Mouse (Mus musculus): ENCODE measurements around the gene Dusp10. TPM values are rescaled to one million over a fixed set of nuclear protein-coding genes. Genes with fewer than 3 reads are reported as not detected.

The Dusp10 gene
- polyA plus RNA-seq, 1 experiment = 14.6 TPM

- no peaks in the 10 kb centered on the region for H3K36me3 ChIP-seq (ENCODE audit: control insufficient read depth, insufficient read depth)
- TF ChIP-seq CEBPB (IDR thresholded peaks at IDR 0.05; ENCODE audit: insufficient read depth, poor library complexity, severe bottlenecking) = no peak
- TF ChIP-seq TCF3 (IDR thresholded peaks at IDR 0.05; ENCODE audit: insufficient read length, low read depth) = no peak
- TF ChIP-seq POLR2AphosphoS2 (IDR thresholded peaks at IDR 0.05; ENCODE audit: insufficient read length, low read depth) = no peak
- TF ChIP-seq MYOG (IDR thresholded peaks at IDR 0.05; ENCODE audit: control insufficient read depth in 1 of 3, insufficient read depth in 1 of 3, insufficient read length in 2 of 3, low read depth in 2 of 3) = no peak
- TF ChIP-seq USF1 (IDR thresholded peaks at IDR 0.05; ENCODE audit: low read depth) = no peak
- TF ChIP-seq REST (IDR thresholded peaks at IDR 0.05; ENCODE audit: insufficient read depth, insufficient read length) = no peak
- no peak overlapping the region for H3ac ChIP-seq (ENCODE audit: control insufficient read depth, insufficient read length)
Measured at GRCm38 (mm10) chr1:184100414-184100813, 87.3 kb downstream of the Dusp10 start.

GRCm38 (mm10) chr1:184100927-184101749, 88.0 kb downstream of the Dusp10 start:
- no peak overlapping the region for H3K4me3 ChIP-seq
- TF ChIP-seq E2F4 (IDR thresholded peaks at IDR 0.05; ENCODE audit: insufficient read depth) (no peak), CEBPB (IDR thresholded peaks at IDR 0.05; ENCODE audit: insufficient read depth, poor library complexity, severe bottlenecking) (no peak), REST (IDR thresholded peaks at IDR 0.05; ENCODE audit: insufficient read depth, insufficient read length) (no peak), MAX (IDR thresholded peaks at IDR 0.05; ENCODE audit: low read depth) (no peak), TCF12 (IDR thresholded peaks at IDR 0.05; ENCODE audit: insufficient read depth, poor library complexity, severe bottlenecking) (no peak), MYOG (IDR thresholded peaks at IDR 0.05; ENCODE audit: control insufficient read depth in 1 of 3, insufficient read depth in 1 of 3, insufficient read length in 2 of 3, low read depth in 2 of 3) (no peak), USF1 (IDR thresholded peaks at IDR 0.05; ENCODE audit: low read depth) (no peak), POLR2AphosphoS2 (IDR thresholded peaks at IDR 0.05; ENCODE audit: insufficient read length, low read depth) (no peak), MYOD1 (IDR thresholded peaks at IDR 0.05; ENCODE audit: control insufficient read depth in 1 of 3, insufficient read length in 2 of 3, low read depth in 2 of 3) (no peak)
- H3K79me2 ChIP-seq (ENCODE audit: control insufficient read depth, insufficient read depth) = no peaks in the 10 kb centered on the region
- no peak overlapping the region for H3K4me2 ChIP-seq (ENCODE audit: low read depth)
- H3K36me3 ChIP-seq (ENCODE audit: control insufficient read depth, insufficient read depth) = no peaks in the 10 kb centered on the region
- H3K27me3 ChIP-seq (ENCODE audit: control insufficient read depth, insufficient read depth, insufficient read length) = no peaks in the 10 kb centered on the region
- H3ac ChIP-seq (ENCODE audit: control insufficient read depth, insufficient read length) = no peak overlapping the region

More at GRCm38 (mm10) chr1:184100414-184100813, 87.3 kb downstream of the Dusp10 start:
- Histone ChIP-seq H3K79me2 (ENCODE audit: control insufficient read depth, insufficient read depth) (no peaks in the 10 kb centered on the region), H3K27me3 (ENCODE audit: control insufficient read depth, insufficient read depth, insufficient read length) (no peaks in the 10 kb centered on the region), H3K4me2 (ENCODE audit: low read depth) (no peak overlapping the region), H3K4me3 (no peak overlapping the region)

GRCm38 (mm10) chr1:184101750-184102046, 88.6 kb downstream of the Dusp10 start:
- H3K27me3 ChIP-seq (ENCODE audit: control insufficient read depth, insufficient read depth, insufficient read length) = no peaks in the 10 kb centered on the region
- H3ac ChIP-seq (ENCODE audit: control insufficient read depth, insufficient read length) = no peak overlapping the region
- TF ChIP-seq TCF3 (IDR thresholded peaks at IDR 0.05; ENCODE audit: insufficient read length, low read depth) = no peak
- TF ChIP-seq REST (IDR thresholded peaks at IDR 0.05; ENCODE audit: insufficient read depth, insufficient read length) = no peak
- TF ChIP-seq CEBPB (IDR thresholded peaks at IDR 0.05; ENCODE audit: insufficient read depth, poor library complexity, severe bottlenecking) = no peak
- no peak overlapping the region for H3K4me2 ChIP-seq (ENCODE audit: low read depth)
- H3K79me2 ChIP-seq (ENCODE audit: control insufficient read depth, insufficient read depth) = no peaks in the 10 kb centered on the region
- no peak overlapping the region for H3K4me3 ChIP-seq
- no peaks in the 10 kb centered on the region for H3K36me3 ChIP-seq (ENCODE audit: control insufficient read depth, insufficient read depth)

- peak overlapping the region; percentile 30 for H3K4me2 ChIP-seq (ENCODE audit: low read depth)
- H3K27me3 ChIP-seq (ENCODE audit: control insufficient read depth, insufficient read depth, insufficient read length) = no peaks in the 10 kb centered on the region
- H3K79me2 ChIP-seq (ENCODE audit: control insufficient read depth, insufficient read depth) = no peaks in the 10 kb centered on the region
- no peaks in the 10 kb centered on the region for H3K36me3 ChIP-seq (ENCODE audit: control insufficient read depth, insufficient read depth)
- TF ChIP-seq TCF3 (IDR thresholded peaks at IDR 0.05; ENCODE audit: insufficient read length, low read depth) = no peak
- TF ChIP-seq MYOG (IDR thresholded peaks at IDR 0.05; ENCODE audit: control insufficient read depth in 1 of 3, insufficient read depth in 1 of 3, insufficient read length in 2 of 3, low read depth in 2 of 3) = no peak
- peak in 2 of 3 experiments; percentile 63 to 70 for TF ChIP-seq MYOD1 (IDR thresholded peaks at IDR 0.05; ENCODE audit: control insufficient read depth in 1 of 3, insufficient read length in 2 of 3, low read depth in 2 of 3)
- TF ChIP-seq E2F4 (IDR thresholded peaks at IDR 0.05; ENCODE audit: insufficient read depth) = no peak
- no peak overlapping the region for H3ac ChIP-seq (ENCODE audit: control insufficient read depth, insufficient read length)
- H3K4me3 ChIP-seq = no peak overlapping the region
Measured at GRCm38 (mm10) chr1:184106832-184107231, 93.7 kb downstream of the Dusp10 start.

GRCm38 (mm10) chr1:184107448-184107847, 94.3 kb downstream of the Dusp10 start:
- H3K79me2 ChIP-seq (ENCODE audit: control insufficient read depth, insufficient read depth) = no peaks in the 10 kb centered on the region
- TF ChIP-seq MYOD1 (IDR thresholded peaks at IDR 0.05; ENCODE audit: control insufficient read depth in 1 of 3, insufficient read length in 2 of 3, low read depth in 2 of 3) (no peak), TCF12 (IDR thresholded peaks at IDR 0.05; ENCODE audit: insufficient read depth, poor library complexity, severe bottlenecking) (no peak), E2F4 (IDR thresholded peaks at IDR 0.05; ENCODE audit: insufficient read depth) (no peak), SRF (IDR thresholded peaks at IDR 0.05; ENCODE audit: control insufficient read depth, insufficient read length, low read depth) (no peak), USF1 (IDR thresholded peaks at IDR 0.05; ENCODE audit: low read depth) (no peak), MAX (IDR thresholded peaks at IDR 0.05; ENCODE audit: low read depth) (no peak), CEBPB (IDR thresholded peaks at IDR 0.05; ENCODE audit: insufficient read depth, poor library complexity, severe bottlenecking) (no peak)
- no peaks in the 10 kb centered on the region for H3K36me3 ChIP-seq (ENCODE audit: control insufficient read depth, insufficient read depth)
- no peak overlapping the region for H3ac ChIP-seq (ENCODE audit: control insufficient read depth, insufficient read length)
- peak overlapping the region; percentile 30 for H3K4me2 ChIP-seq (ENCODE audit: low read depth)
- H3K27me3 ChIP-seq (ENCODE audit: control insufficient read depth, insufficient read depth, insufficient read length) = no peaks in the 10 kb centered on the region
- no peak overlapping the region for H3K4me3 ChIP-seq

Measured in myocyte (in vitro differentiated cells).